Mouse (Mus musculus) cerebellum, adult 2 months (tissue): ENCODE results near the gene Bloc1s2.

ENCODE experiments used
- CTCF ChIP-seq: fragments of 200-500 bp; IDR thresholded peaks from 2 replicates; pipeline ENCODE4 v1.5.1; 2011; ENCODE audit warnings: low read depth, mild to moderate bottlenecking, control low read depth, low read length, moderate library complexity, borderline replicate concordance; ENCODE audit not compliant: insufficient read depth
- POLR2A ChIP-seq: fragments of 200-500 bp; IDR thresholded peaks from 2 replicates; pipeline ENCODE4 v1.6.1; 2011; ENCODE audit warnings: low read length, control low read depth, borderline replicate concordance; ENCODE audit not compliant: insufficient read depth

DNA sequence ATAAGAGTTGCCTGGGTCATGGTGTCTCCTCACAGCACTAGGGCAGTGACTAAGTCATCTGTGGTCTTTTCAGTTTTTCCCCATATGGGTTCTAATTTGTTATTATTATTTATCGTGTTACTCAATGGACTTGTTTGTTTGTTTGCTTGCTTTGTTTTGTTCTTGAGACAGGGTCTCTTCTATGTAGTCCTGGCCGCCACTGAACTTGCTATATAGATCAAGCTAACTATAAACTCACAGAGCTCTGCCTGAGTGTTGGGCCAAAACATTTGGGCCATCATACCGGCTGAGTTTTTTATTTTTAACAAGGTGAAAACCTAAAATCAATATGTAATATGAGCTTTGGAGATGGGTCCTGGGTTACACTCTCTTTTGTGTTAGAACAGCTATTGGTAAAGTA, 13.1 kb upstream of the Bloc1s2 start:
- TF ChIP-seq CTCF, result no peak
- TF ChIP-seq POLR2A, result no peak
